Mouse (Mus musculus) spleen, adult 2 months (tissue): ENCODE data around the gene Tmem274.

Experiments
- CTCF ChIP-seq: fragments of 200-500 bp; IDR thresholded peaks from 2 replicates; pipeline ENCODE4 v1.5.1; 2011; ENCODE audit warnings: mild to moderate bottlenecking, inconsistent platforms; ENCODE audit not compliant: insufficient read depth, insufficient read length, insufficient replicate concordance; ENCODE audit errors: extremely low read depth
- POLR2A ChIP-seq: fragments of 200-500 bp; IDR thresholded peaks from 2 replicates; pipeline ENCODE4 v1.6.1; 2011; ENCODE audit warnings: low read depth, low read length, inconsistent platforms

DNA sequence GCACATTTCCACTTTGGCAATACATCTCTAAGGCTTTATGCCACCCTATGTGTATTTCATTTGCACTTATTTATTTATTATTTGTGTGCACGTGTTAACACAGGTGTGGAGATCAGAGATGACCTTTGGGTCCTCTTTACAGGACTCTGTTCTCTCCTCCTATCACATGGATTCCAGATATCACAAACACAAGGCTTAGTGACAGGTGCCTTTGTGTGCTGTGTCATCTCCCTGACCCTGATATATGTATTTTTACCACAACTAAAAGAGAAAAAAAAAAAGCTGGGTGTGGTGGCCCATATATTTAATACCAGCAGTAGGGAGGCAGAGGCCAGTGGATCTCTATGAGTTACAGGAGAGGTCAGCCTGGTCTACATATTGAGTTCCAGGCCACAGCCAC, 32.7 kb upstream of the Tmem274 start:
- TF ChIP-seq CTCF (no peak), POLR2A (no peak)
